Mouse (Mus musculus) neural tube, embryonic 14.5 days (tissue): ENCODE results near the gene F11. TPM values are rescaled to one million over a fixed set of nuclear protein-coding genes. Genes with fewer than 3 reads are reported as not detected.

Experiments used
- ATAC-seq: fragments of 200-750 bp; cut with Nextera tagmentation; 2 replicates; pipeline ENCODE4 v1.8.0; 2017; ENCODE audit warnings: low read depth, mild to moderate bottlenecking, moderate TSS enrichment, moderate library complexity
- H3K27ac ChIP-seq: fragments of 300-500 bp; sonication (generic); 2 replicates; pipeline ENCODE4 v1.5.1; 2014; ENCODE audit warnings: low read depth, mild to moderate bottlenecking, control low read depth, low read length, moderate library complexity, mixed read lengths
- H3K27me3 ChIP-seq: fragments of 300-500 bp; sonication (generic); 2 replicates; pipeline ENCODE4 v1.6.1; 2014; ENCODE audit warnings: low read length; ENCODE audit not compliant: control insufficient read depth, insufficient read depth
- H3K36me3 ChIP-seq: fragments of 300-500 bp; sonication (generic); 2 replicates; pipeline ENCODE4 v1.6.1; 2014; ENCODE audit warnings: low read length, mixed read lengths; ENCODE audit not compliant: control insufficient read depth, insufficient read depth
- H3K4me1 ChIP-seq: fragments of 300-500 bp; sonication (generic); 2 replicates; pipeline ENCODE4 v1.6.1; 2014; ENCODE audit warnings: low read length; ENCODE audit not compliant: control insufficient read depth, insufficient read depth
- H3K4me2 ChIP-seq: fragments of 300-500 bp; sonication (generic); 2 replicates; pipeline ENCODE4 v1.6.1; 2014; ENCODE audit warnings: mild to moderate bottlenecking, low read depth, low read length, control low read depth
- H3K4me3 ChIP-seq: fragments of 300-500 bp; sonication (generic); 2 replicates; pipeline ENCODE4 v1.5.1; 2014; ENCODE audit warnings: low read depth, low read length, control low read depth, mixed read lengths
- H3K9ac ChIP-seq: fragments of 300-500 bp; sonication (generic); replicated peaks from 2 replicates; pipeline ENCODE4 v1.6.1; 2014; ENCODE audit warnings: low read depth, mild to moderate bottlenecking, control low read depth, low read length, mixed read lengths
- H3K9me3 ChIP-seq: fragments of 300-500 bp; sonication (generic); 2 replicates; pipeline ENCODE4 v1.6.1; 2016; ENCODE audit warnings: low read length; ENCODE audit not compliant: control insufficient read depth
- WGBS: fragments of 180-500 bp; shearing (Covaris S2); extraction: QIAGEN DNeasy Blood & Tissue Kit; methylation state at CpG from one replicate; pipeline ENCODE4 v1.1.7; 2014; 5-methylcytosine and 5-hydroxymethylcytosine counted together
- polyA plus RNA-seq: library from polyadenylated mRNA; unstranded; fragments of >200 nt; fragmentation: Nextera tagmentation; extraction: Ambion mirVana; gene quantifications from 2 replicates; pipeline ENCODE4 v1.2.1, GENCODE M21; 2014

The F11 gene
- polyA plus RNA-seq, 1 experiment from 2014 or later: not detected

DNA sequence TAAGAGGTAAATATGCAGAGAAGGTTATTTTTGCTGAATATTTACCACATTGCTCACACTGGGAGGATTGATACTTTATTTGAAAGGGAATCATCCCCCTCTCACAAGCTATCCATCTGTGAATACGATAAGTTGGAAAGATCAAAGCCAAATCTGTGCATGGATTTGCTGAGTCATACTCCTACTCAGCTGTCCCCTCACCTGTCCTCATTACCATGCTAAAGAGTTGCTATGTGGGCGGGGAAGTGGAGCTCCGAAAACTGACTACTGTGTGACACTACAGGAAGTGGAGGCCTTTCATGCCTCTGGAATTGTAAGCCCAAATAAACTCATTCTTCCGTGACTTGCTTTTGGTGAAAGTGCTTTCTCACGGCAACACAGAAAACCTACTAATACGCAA lies 26.6 kb downstream of the F11 start:
- no peaks in the 10 kb centered on the region for H3K9me3 ChIP-seq
- WGBS: 89% methylated on average over 6 of the region's 6 CpGs

DNA sequence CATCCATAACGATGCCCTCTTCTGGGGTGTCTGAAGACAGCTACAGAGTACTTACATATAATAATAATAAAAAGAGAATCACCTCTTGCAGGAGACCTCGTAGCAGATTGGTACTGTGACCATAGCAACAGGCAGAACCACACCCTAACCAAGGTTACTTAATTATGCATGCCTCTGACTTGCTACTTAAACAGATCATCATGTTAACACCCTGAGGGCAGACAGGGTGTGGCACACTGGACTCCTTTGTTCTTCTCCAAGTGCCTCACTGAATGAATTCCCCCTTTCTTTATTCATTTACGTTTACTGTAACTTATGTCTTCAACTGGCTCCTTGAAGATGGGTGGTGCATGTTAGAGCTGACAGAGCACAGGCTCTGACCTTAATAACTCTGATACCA lies 28.6 kb downstream of the F11 start:
- H3K4me2 ChIP-seq: no peak overlapping the region
- no peaks in the 10 kb centered on the region for H3K36me3 ChIP-seq
- ATAC-seq: no peak
- H3K4me3 ChIP-seq: no peak overlapping the region
- no peak overlapping the region for H3K9ac ChIP-seq
- H3K4me1 ChIP-seq: no peaks in the 10 kb centered on the region
- H3K27ac ChIP-seq: no peak overlapping the region
- H3K27me3 ChIP-seq: no peaks in the 10 kb centered on the region
- H3K9me3 ChIP-seq: no peaks in the 10 kb centered on the region
- 55% methylated on average over 3 of the region's 3 CpGs for WGBS

More for the DNA sequence above, 26.6 kb downstream of the F11 start:
- Histone ChIP-seq H3K9ac (no peak overlapping the region), H3K4me3 (no peak overlapping the region), H3K4me2 (no peak overlapping the region), H3K27me3 (no peaks in the 10 kb centered on the region), H3K4me1 (no peaks in the 10 kb centered on the region), H3K27ac (no peak overlapping the region), H3K36me3 (no peaks in the 10 kb centered on the region)
- ATAC-seq: no peak

DNA sequence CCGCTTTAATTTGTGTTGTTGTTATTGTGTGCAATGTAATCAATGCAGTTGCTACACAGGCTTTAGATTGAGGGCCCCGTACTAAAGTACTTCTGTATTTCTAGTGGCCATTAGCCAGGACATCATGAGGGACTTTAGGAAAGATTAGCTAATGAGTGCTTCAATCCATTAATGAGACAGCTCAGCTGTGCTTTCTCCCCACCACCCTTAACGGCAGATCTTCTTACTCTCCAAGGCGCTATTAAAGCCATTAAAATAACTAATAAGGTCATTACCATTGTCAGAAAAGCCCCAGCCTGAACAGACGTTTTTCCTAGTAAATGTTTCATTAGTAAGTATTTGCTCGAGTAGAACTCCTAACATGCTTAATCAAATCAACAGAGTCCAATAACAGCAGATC lies 59.4 kb downstream of the F11 start:
- no peaks in the 10 kb centered on the region for H3K27me3 ChIP-seq
- H3K36me3 ChIP-seq: no peaks in the 10 kb centered on the region
- 36% methylated on average over 6 of the region's 6 CpGs for WGBS
- no peaks in the 10 kb centered on the region for H3K4me1 ChIP-seq
- no peak overlapping the region for H3K27ac ChIP-seq
- H3K9ac ChIP-seq: no peak overlapping the region
- H3K4me2 ChIP-seq: no peak overlapping the region
- peak; percentile 81 for ATAC-seq
- no peak overlapping the region for H3K4me3 ChIP-seq
- no peaks in the 10 kb centered on the region for H3K9me3 ChIP-seq

DNA sequence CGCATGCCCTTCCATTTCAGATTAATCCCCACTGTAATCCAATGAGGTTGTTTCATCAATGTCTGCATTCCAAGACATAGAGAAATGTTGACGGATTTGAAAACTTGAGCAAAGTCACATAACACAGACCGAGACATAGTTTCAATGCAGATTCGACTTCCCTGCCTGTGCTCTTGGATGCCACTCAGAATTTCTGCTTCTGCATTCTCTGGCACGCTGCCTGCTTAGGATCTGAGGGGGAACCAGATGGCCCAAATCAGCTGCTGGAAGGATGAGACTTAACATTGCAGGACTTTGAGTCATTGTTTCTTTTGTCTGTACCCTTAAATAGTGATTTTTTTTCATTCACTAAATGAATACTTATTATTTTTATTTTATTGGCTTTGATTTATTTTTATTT lies 60.2 kb downstream of the F11 start:
- 73% methylated on average over 5 of the region's 5 CpGs for WGBS
- no peaks in the 10 kb centered on the region for H3K4me1 ChIP-seq
- H3K4me2 ChIP-seq: no peak overlapping the region
- no peaks in the 10 kb centered on the region for H3K36me3 ChIP-seq
- H3K27me3 ChIP-seq: no peaks in the 10 kb centered on the region
- H3K27ac ChIP-seq: no peak overlapping the region
- no peak for ATAC-seq
- H3K9ac ChIP-seq: no peak overlapping the region
- H3K9me3 ChIP-seq: no peaks in the 10 kb centered on the region
- H3K4me3 ChIP-seq: no peak overlapping the region

DNA sequence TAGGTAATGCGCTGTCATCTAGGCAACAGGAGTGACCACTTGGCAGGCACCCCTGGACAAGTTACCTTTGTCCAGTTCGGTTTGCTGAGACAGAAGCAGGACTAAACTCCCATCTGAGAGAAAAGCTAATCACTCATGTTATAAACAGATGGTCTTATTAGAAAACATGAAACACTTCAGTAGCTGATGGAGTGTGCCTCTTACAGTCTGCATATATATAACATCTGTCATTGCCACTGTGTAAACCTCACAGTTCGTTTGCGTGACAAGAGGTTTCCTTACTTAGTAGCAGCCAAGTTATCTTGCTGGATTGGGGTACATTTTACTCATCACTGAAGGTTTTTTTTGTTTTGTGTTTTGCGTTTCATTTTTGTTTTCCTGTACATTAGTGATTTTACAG lies 64.5 kb downstream of the F11 start:
- H3K9ac ChIP-seq: no peak overlapping the region
- H3K4me1 ChIP-seq: no peaks in the 10 kb centered on the region
- ATAC-seq: no peak
- 77% methylated on average over 5 of the region's 5 CpGs for WGBS
- H3K9me3 ChIP-seq: no peaks in the 10 kb centered on the region
- no peaks in the 10 kb centered on the region for H3K27me3 ChIP-seq
- no peak overlapping the region for H3K4me3 ChIP-seq
- H3K4me2 ChIP-seq: no peak overlapping the region
- H3K36me3 ChIP-seq: no peaks in the 10 kb centered on the region
- no peak overlapping the region for H3K27ac ChIP-seq

DNA sequence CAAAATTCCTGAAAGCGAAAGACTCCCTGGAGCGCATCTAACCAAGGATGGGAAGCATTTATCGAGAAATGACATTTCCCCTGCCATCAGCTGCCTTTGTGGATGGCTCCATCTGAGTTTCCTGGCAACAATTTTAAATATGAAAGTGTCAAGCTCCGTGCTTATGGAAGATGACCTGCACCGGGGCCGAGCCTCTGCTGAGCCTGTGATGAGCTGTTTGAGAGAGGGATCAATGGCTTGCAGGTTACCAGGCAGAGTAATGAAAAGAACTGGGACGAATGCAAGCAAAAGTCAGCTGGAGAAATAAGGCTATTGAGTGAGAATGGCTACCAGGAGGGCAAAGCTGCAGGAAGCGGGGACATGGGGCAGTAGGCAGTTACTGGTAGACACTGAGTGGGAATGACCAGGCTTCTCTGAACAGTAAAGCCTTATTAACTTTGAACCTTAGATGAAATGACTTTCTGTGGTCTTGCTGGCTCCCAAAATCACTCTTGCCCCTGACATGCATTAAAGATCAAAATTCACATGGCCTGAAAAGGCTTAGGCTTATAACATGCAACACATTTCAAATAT lies 65.8 kb downstream of the F11 start:
- WGBS: 69% methylated on average over 8 of the region's 8 CpGs
- H3K27ac ChIP-seq: no peak overlapping the region

More for the DNA sequence above, 65.8 kb downstream of the F11 start:
- Histone ChIP-seq H3K9me3 (no peaks in the 10 kb centered on the region), H3K27me3 (no peaks in the 10 kb centered on the region), H3K9ac (no peak overlapping the region), H3K4me3 (no peak overlapping the region), H3K4me1 (no peaks in the 10 kb centered on the region), H3K4me2 (no peak overlapping the region), H3K36me3 (no peaks in the 10 kb centered on the region)
- ATAC-seq: no peak

Other genes starting within 250 kb of the F11 start
- gene Mtnr1a, start 192.9 kb downstream of the F11 start, polyA plus RNA-seq: 0.33 TPM in 1 of 2 replicates, not detected in the other
- 0.09 and 0.13 TPM in 2 replicates for gene Klkb1, start 32.8 kb upstream of the F11 start, polyA plus RNA-seq
- gene Gm45753, start 46.4 kb upstream of the F11 start, polyA plus RNA-seq: not detected in 2 replicates
- gene Cyp4v3, start 71.2 kb upstream of the F11 start, polyA plus RNA-seq: 2.4 and 2.6 TPM in 2 replicates
- gene Fam149a, start 120.3 kb upstream of the F11 start, polyA plus RNA-seq: 10.0 and 11.1 TPM in 2 replicates
- 0.75 and 0.89 TPM in 2 replicates for gene Tlr3, start 149.0 kb upstream of the F11 start, polyA plus RNA-seq
- gene Sorbs2, start 245.8 kb upstream of the F11 start, polyA plus RNA-seq: 76.2 and 83.2 TPM in 2 replicates